Comparison of ENCODE assay signal across 23 mouse cellular contexts in the genomic region with DNA sequence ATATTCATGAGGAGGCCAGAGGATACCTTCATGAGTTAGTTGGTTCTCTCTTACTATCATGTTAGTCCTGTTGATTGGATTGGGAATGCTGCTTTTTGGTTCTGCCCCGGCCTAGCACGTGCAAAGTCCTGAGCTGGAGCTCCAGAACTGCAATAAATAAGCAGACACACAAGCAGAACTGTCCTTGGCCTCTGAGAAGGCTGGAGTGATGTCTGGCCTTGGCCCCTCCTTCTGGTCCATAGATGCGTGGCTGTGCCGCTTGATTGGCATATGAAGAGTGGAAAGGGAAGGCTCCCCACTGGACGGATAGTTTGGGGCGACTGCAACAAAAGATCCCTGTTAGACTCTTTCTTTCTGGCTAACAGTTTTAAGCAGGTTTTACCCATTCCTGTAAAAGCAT. TPM values are rescaled to one million over a fixed set of nuclear protein-coding genes. Genes with fewer than 3 reads are reported as not detected.
DNase-seq lines count a peak whose midpoint lies in the region; ATAC-seq and TF ChIP-seq lines count a peak whose summit lies in the region.
"Had no signal": no experiment of that assay in that cellular context is flagged by ENCODE, and none has a peak within 500 bp of the region (broad histone marks: within the 10 kb centered on the region; RNA-seq: fewer than 3 reads in every experiment).

No protein-coding gene starts in this region.

- TF ChIP-seq POLR2A in heart, adult 2 months (IDR thresholded peaks at IDR 0.05; ENCODE audit: insufficient read depth, low read depth, low read length) = no peak
- no peak for TF ChIP-seq POLR2A in testis, adult 2 months (IDR thresholded peaks at IDR 0.05; ENCODE audit: control insufficient read depth, low read depth, low read length)

- ATAC-seq in lung, embryonic 14.5 days (ENCODE audit: insufficient read depth) = no peak
- ATAC-seq: forebrain, embryonic 15.5 days; intestine, embryonic 16.5 days had no signal

- no peaks in the 10 kb centered on the region for H3K36me3 ChIP-seq in heart, adult 2 months (ENCODE audit: control insufficient read depth, insufficient read depth, low read length)
- no peaks in the 10 kb centered on the region for H3K36me3 ChIP-seq in lung, embryonic 14.5 days (ENCODE audit: insufficient read depth)
- H3K36me3 ChIP-seq in testis, adult 2 months (ENCODE audit: control insufficient read depth, insufficient read depth, low read length) = no peaks in the 10 kb centered on the region
- H3K36me3 ChIP-seq: embryonic facial prominence, embryonic 12.5 days; forebrain, embryonic 15.5 days; heart, embryonic 12.5 days; hindbrain, embryonic 15.5 days had no signal

- peaks cover 9% of the 10 kb centered on the region for H3K4me1 ChIP-seq in heart, adult 2 months (ENCODE audit: control insufficient read depth, insufficient read depth, low read length)
- H3K4me1 ChIP-seq in lung, embryonic 14.5 days (ENCODE audit: insufficient read depth) = 0 out of 2 replicates have a peak, but pooled peaks cover 3% of the 10 kb centered on the region
- H3K4me1 ChIP-seq in testis, adult 2 months (ENCODE audit: control insufficient read depth, insufficient read depth, low read length) = no peaks in the 10 kb centered on the region
- H3K4me1 ChIP-seq: embryonic facial prominence, embryonic 12.5 days; forebrain, embryonic 15.5 days; hindbrain, embryonic 15.5 days had no signal

- H3K79me2 ChIP-seq in heart, adult 2 months (replicated peaks; ENCODE audit: control insufficient read depth, insufficient read depth, low read length) = no peaks in the 10 kb centered on the region

- no peaks in the 10 kb centered on the region for H3K9me3 ChIP-seq in lung, embryonic 14.5 days (ENCODE audit: low read depth, low read length)
- H3K9me3 ChIP-seq: embryonic facial prominence, embryonic 12.5 days; forebrain, embryonic 15.5 days; heart, embryonic 12.5 days; hindbrain, embryonic 15.5 days had no signal

- 92% methylated on average over 6 of the region's 6 CpGs for WGBS in heart, adult 2 months
- 86% methylated on average over 6 of the region's 6 CpGs for WGBS in lung, embryonic 14.5 days

- no peak overlapping the region for H3K4me3 ChIP-seq in heart, adult 2 months
- H3K4me3 ChIP-seq in lung, embryonic 14.5 days (ENCODE audit: low read depth, low read length) = no peak overlapping the region
- H3K4me3 ChIP-seq in testis, adult 2 months (ENCODE audit: control insufficient read depth, low read depth, low read length) = no peak overlapping the region
- H3K4me3 ChIP-seq: embryonic facial prominence, embryonic 12.5 days; forebrain, embryonic 15.5 days; heart, embryonic 12.5 days; hindbrain, embryonic 15.5 days had no signal

- H3K4me2 ChIP-seq in lung, embryonic 14.5 days = no peak overlapping the region
- H3K4me2 ChIP-seq: embryonic facial prominence, embryonic 12.5 days; forebrain, embryonic 15.5 days; heart, embryonic 12.5 days; hindbrain, embryonic 15.5 days had no signal

- no peak overlapping the region for H3K9ac ChIP-seq in heart, adult 2 months (ENCODE audit: low read depth, low read length)
- no peak overlapping the region for H3K9ac ChIP-seq in lung, embryonic 14.5 days
- H3K9ac ChIP-seq: embryonic facial prominence, embryonic 12.5 days; forebrain, embryonic 15.5 days; heart, embryonic 12.5 days; hindbrain, embryonic 15.5 days had no signal

- no peak for TF ChIP-seq CTCF in heart, adult 2 months (IDR thresholded peaks at IDR 0.05)
- TF ChIP-seq CTCF in lung, embryonic 14.5 days (IDR thresholded peaks at IDR 0.05; ENCODE audit: low read depth) = no peak
- TF ChIP-seq CTCF in testis, adult 2 months (IDR thresholded peaks at IDR 0.05; ENCODE audit: control insufficient read depth, insufficient read depth, insufficient replicate concordance, low read depth, low read length) = no peak

- no peak for DNase-seq in heart, adult 2 months
- DNase-seq in heart, postnatal 10 days = no peak
- no peak for DNase-seq in lung, embryonic 14.5 days
- no peak for DNase-seq in lung, adult 18-20 months
- no peak for DNase-seq in testis, postnatal 10 days (ENCODE audit: low spot score)
- no peak for DNase-seq in embryo, embryonic 11 days
- DNase-seq: cerebellum, adult 8-10 months; cerebellum, postnatal 14 days; gastrocnemius, postnatal 36 days; heart, adult 11 months; heart, postnatal 36 days; kidney, adult 2 months had no signal

- H3K27ac ChIP-seq in heart, adult 2 months = peak overlapping the region; percentile 3; the same call in 1 of the 2 replicates
- H3K27ac ChIP-seq in lung, embryonic 14.5 days (ENCODE audit: low read depth) = peak overlapping the region; percentile 56; the same call in 1 of the 2 replicates
- H3K27ac ChIP-seq in testis, adult 2 months (ENCODE audit: control insufficient read depth, insufficient read depth, low read depth, low read length) = peak overlapping the region; percentile 67
- H3K27ac ChIP-seq: embryonic facial prominence, embryonic 12.5 days; forebrain, embryonic 15.5 days; hindbrain, embryonic 15.5 days had no signal

- no peaks in the 10 kb centered on the region for H3K27me3 ChIP-seq in heart, adult 2 months (ENCODE audit: control insufficient read depth, insufficient read depth, low read length)
- no peaks in the 10 kb centered on the region for H3K27me3 ChIP-seq in lung, embryonic 14.5 days (ENCODE audit: insufficient read depth, low read length)
- H3K27me3 ChIP-seq in testis, adult 2 months (ENCODE audit: control insufficient read depth, insufficient read depth, low read length) = no peaks in the 10 kb centered on the region
- H3K27me3 ChIP-seq: embryonic facial prominence, embryonic 12.5 days; forebrain, embryonic 15.5 days; heart, embryonic 12.5 days; hindbrain, embryonic 15.5 days had no signal

- intact Hi-C loops in heart, adult 2 months (cut with DNase I) = no loop called here
- intact Hi-C loops in heart, postnatal 10 days (cut with DNase I) = no loop called here

- no peak for TF ChIP-seq EP300 in heart, adult 2 months (IDR thresholded peaks at IDR 0.05; ENCODE audit: insufficient read depth, low read depth, low read length)

RNA-seq across cellular contexts. Expression of a gene that starts 13.4 kb away (rescaled TPM):
- 100 to 1,000 TPM; 409 to 433 TPM for total RNA-seq in heart, adult 2 months (2021)
- polyA plus RNA-seq in heart, adult 2 months (2012; rRNA removed) = 1,071 and 1,296 TPM in 2 replicates
- 100 to 1,000 TPM; 312 to 380 TPM for total RNA-seq in heart, postnatal 10 days (2021)
- polyA plus RNA-seq in lung, embryonic 14.5 days (2014; fragmentation: Nextera tagmentation; extraction: Ambion mirVana) = 768 and 894 TPM in 2 replicates
- 51.0 and 80.5 TPM in 2 replicates for polyA plus RNA-seq in testis, adult 2 months (2012; rRNA removed)
- total RNA-seq: common myeloid progenitor, adult 5-6 weeks; ES-E14 had no signal

RNA-seq across cellular contexts. Expression of a gene that starts 31.5 kb away (rescaled TPM):
- total RNA-seq in heart, adult 2 months (2021) = 10 to 100 TPM; 16.3 to 19.6 TPM
- polyA plus RNA-seq in heart, adult 2 months (2012; rRNA removed) = 12.8 and 19.9 TPM in 2 replicates
- 10 to 100 TPM; 11.9 to 13.2 TPM for total RNA-seq in heart, postnatal 10 days (2021)
- 3.3 and 3.6 TPM in 2 replicates for polyA plus RNA-seq in lung, embryonic 14.5 days (2014; fragmentation: Nextera tagmentation; extraction: Ambion mirVana)
- polyA plus RNA-seq in testis, adult 2 months (2012; rRNA removed) = 0.96 and 1.0 TPM in 2 replicates
- total RNA-seq: ES-E14 had no signal

RNA-seq across cellular contexts. Expression of a gene that starts 32.9 kb away (rescaled TPM):
- not detected for total RNA-seq in heart, adult 2 months (2021)
- polyA plus RNA-seq in heart, adult 2 months (2012; rRNA removed) = 0.29 and 0.51 TPM in 2 replicates
- not detected for total RNA-seq in heart, postnatal 10 days (2021)
- polyA plus RNA-seq in lung, embryonic 14.5 days (2014; fragmentation: Nextera tagmentation; extraction: Ambion mirVana) = 1.1 TPM in 2 replicates
- polyA plus RNA-seq in testis, adult 2 months (2012; rRNA removed) = 0.09 TPM in 1 of 2 replicates, not detected in the other
- total RNA-seq: ES-E14; gastrocnemius, adult 8-10 months; gastrocnemius, postnatal 36 days; heart, postnatal 36 days had no signal
- polyA plus RNA-seq: forebrain, embryonic 11.5 days; hindbrain, embryonic 15.5 days; kidney, adult 2 months had no signal

RNA-seq across cellular contexts. Expression of a gene that starts 34.6 kb away (rescaled TPM):
- total RNA-seq in heart, adult 2 months (2021) = under 1 TPM in 1 of 2 experiments, not detected in 1; 0.30 TPM
- polyA plus RNA-seq in heart, adult 2 months (2012; rRNA removed) = 0.04 and 0.26 TPM in 2 replicates
- total RNA-seq in heart, postnatal 10 days (2021) = not detected
- polyA plus RNA-seq in lung, embryonic 14.5 days (2014; fragmentation: Nextera tagmentation; extraction: Ambion mirVana) = not detected in 2 replicates
- 2.2 and 6.5 TPM in 2 replicates for polyA plus RNA-seq in testis, adult 2 months (2012; rRNA removed)
- total RNA-seq: common myeloid progenitor, adult 5-6 weeks; gastrocnemius, adult 8-10 months; gastrocnemius, postnatal 36 days; heart, postnatal 36 days had no signal
- polyA plus RNA-seq: embryonic facial prominence, embryonic 12.5 days; forebrain, embryonic 11.5 days; forebrain, embryonic 15.5 days; hindbrain, embryonic 11.5 days had no signal

RNA-seq across cellular contexts. Expression of a gene that starts 52.6 kb away (rescaled TPM):
- total RNA-seq in heart, adult 2 months (2021) = 10 to 100 TPM; 24.0 to 30.4 TPM
- polyA plus RNA-seq in heart, adult 2 months (2012; rRNA removed) = 41.7 and 57.6 TPM in 2 replicates
- total RNA-seq in heart, postnatal 10 days (2021) = 10 to 100 TPM; 37.4 to 45.4 TPM
- 71.9 and 72.6 TPM in 2 replicates for polyA plus RNA-seq in lung, embryonic 14.5 days (2014; fragmentation: Nextera tagmentation; extraction: Ambion mirVana)
- polyA plus RNA-seq in testis, adult 2 months (2012; rRNA removed) = 5.4 and 5.8 TPM in 2 replicates

Comparison
In these comparisons a context has a peak if more than half of its experiments do, and no peak if none do; other contexts are left out.
1. H3K27ac ChIP-seq: peak in every context shown above with its lines; median percentile 67 in testis, adult 2 months; 56 in lung, embryonic 14.5 days; 3 in heart, adult 2 months.